Mouse (Mus musculus) activated CD4-positive, CD25-positive, alpha-beta regulatory T cell, adult 4 months (primary cell): ENCODE data around the gene Marcksl1. TPM values are rescaled to one million over a fixed set of nuclear protein-coding genes. Genes with fewer than 3 reads are reported as not detected.

Source experiments
- ATAC-seq: one replicate; pipeline ENCODE4 v1.8.0; 2017
- polyA plus RNA-seq, 2 experiments: library from polyadenylated mRNA; unstranded; fragments of 100-300 nt; shearing (Covaris generic); gene quantifications; one replicate each; pipeline ENCODE4 v1.2.1; 2017

The Marcksl1 gene
- 1 to 10 TPM; 3.6 to 3.8 TPM for polyA plus RNA-seq

DNA sequence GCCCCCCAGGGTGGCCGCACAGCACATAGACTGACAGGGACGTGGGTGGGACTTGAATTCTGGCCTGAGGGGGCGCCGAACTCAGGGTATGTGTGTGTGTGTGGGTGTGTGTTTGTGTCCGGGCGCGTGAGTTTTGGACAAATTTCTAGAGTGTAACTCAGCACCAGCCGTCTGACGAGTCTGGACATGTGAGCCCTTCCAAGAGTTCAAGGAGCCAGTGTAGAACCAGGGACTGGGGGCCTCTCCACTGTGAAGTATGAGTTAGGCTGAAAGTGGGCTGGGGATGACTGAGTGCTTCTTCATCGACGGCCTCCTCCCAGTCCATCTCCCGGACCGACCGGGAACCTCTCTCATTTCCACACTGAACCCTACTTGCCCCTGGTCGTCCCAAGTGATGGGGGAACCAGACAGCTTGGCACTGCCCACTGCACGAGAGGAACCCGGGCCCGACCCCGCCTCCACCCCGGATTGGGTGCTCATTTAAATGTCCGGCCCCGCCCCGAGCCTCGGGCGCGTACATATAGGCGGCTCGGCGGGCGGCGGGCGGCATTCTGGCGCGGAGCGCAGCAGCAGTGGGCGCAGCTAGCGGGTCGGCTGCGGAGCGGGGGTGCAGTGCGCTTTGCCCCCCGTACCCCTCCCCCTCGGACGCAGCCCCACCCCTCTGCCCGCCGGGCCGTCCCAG is at the start of gene Marcksl1:
TSS of gene Marcksl1 (plus strand) at position 496 of the 682 bp plus-strand sequence.
- ATAC-seq, result peak; percentile 67

DNA sequence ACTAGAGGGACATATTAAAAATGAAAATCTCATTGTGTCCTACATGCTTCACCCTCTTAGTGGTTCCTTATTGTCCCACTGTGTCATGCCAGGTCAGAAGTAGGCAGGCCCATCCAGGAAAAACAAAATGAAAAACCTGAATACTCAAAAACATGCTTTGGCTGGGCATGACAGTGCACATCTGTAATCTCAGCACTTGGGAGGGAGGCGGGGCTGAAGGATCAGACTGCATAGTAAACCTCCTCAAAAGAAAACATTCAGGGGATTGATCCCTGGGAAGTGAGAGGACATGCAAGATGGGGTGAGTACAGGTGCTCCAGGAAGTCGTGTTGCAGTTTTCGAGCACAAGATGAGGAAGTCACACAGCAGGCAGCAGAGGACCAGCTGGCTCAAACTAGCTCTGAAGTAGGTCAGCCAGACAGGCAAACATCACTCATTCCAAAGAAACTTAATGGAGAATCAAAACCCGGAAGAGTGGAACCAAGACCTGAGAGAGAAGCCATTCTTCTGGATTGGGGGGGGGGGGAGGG is 49.0 kb upstream of the Marcksl1 start:
- ATAC-seq, result no peak

DNA sequence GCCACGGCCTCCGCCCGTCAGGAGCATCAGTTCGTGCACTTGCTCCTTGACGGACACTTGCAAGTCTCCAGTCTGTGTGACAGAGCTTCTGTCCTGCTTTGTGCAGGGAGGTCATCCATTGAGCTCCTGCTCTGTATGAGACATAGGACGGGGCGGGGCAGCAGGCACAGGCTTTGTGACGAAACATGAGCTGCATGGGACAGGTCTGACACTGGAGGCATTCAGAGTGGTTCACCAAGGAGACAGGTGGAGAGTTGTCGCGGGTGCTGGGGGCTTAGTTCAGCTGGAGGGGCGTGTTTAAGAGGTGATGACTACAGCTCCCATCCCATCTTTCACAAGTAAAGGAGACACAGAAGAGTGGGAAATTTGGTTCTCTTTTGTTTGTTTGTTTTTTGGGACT is 37.3 kb upstream of the Marcksl1 start:
- ATAC-seq, result no peak

DNA sequence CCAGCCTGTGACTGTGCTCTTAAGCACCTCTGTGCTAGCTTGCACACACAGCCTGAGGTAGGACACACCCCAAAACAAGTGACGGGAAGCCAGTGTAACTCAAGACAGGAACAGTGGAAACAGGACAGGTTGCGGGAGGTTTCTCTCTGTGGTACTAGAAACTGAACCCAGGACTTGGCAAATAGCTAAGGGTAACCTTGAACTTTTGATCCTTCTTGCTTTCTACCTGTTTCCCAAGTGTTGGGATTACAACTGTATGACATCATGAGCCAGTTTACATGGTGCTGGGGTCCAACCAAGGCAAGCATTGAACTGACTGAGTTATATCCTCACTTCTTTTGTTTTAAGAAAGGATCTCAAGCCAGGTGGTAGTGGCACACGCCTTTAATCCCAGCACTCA is 33.5 kb upstream of the Marcksl1 start:
- ATAC-seq, result no peak

DNA sequence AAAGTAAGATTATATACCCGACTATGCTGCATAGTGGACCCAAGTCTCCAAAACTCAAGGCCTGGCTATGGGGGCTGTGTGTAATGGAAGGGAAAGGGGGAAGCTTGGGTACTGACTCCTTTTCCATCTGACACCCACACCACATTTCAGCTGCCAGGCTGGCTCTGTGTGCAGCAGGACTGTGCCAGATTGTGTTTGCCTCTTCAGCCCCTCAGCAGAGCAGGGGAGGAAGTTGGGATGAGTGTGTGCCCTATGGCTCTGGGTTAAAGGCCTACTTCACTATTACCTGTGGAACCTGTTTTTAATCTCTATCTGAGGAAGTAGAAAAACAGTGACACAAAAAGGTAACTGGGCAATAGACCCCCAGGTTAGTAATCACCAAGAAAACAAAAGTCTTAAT is 32.3 kb upstream of the Marcksl1 start:
- no peak for ATAC-seq

DNA sequence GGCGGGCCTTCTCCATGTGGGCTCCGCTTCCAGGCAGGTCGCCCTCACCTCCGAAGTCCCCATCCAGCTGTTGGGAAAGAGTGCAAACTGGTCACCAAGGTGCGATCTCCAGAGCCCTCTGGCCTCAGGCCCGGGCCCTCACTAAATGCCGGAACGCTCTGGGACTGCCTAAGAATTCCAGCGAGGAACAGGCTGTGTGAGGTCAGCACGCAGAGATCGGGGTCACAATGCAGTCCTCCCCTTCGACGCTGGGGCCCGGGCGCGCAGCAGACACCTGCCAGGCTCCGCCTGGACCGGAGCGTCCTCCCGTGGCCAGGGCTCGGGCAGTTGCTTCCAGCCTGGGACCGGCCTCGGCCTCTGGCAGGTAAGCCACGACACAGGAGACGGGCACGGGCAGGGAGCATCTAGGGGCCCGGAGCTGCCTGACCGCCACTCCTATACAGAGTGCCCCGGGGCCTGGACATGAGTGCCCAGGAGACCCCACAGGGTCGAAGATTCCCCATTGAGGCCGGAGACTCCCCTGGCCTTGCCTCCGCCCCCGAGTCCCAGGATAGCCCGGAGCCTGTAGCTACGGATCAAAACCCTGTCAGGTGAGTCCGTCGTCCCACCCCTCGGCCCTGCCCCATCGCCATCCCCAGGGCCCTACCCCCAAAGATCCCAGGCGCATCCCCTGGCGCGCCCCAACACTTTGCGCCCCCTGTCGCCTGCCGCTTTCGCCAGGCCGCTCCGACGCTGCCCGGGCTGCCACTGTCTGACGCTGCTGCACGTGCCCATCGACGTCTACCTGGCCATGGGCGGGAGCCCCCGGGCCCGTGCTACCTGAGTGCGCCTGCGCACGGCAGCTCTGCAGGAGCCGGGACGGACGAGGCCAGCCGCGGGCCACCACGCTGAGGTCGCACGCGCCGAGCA is 22.2 kb upstream of the Marcksl1 start, which contains the start of the genes Tssk3 and Fam229a:
TSS of gene Tssk3 (minus strand) at position 51 of the 909 bp plus-strand sequence.
TSS of gene Fam229a (plus strand) at position 219 of the 909 bp plus-strand sequence.
- no peak for ATAC-seq

DNA sequence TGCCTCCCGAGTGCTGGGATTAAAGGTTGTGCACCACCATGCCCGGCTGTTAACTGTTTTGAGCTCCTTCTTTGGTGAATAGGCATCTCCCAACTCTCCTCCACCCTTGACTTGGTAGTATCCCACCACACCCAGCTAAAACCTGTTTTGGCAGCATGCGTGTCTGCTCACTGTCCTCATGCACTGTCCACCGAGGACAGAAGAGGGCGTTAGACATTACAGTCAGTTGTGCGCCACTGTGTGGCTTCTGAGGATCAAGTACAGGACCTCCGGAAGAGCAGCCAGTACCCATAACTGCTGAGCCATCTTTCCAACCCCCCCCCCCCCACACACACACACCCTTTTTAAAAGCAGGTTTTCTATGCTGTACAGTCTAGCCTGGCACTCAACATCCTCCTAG is 18.7 kb upstream of the Marcksl1 start:
- ATAC-seq, result no peak

DNA sequence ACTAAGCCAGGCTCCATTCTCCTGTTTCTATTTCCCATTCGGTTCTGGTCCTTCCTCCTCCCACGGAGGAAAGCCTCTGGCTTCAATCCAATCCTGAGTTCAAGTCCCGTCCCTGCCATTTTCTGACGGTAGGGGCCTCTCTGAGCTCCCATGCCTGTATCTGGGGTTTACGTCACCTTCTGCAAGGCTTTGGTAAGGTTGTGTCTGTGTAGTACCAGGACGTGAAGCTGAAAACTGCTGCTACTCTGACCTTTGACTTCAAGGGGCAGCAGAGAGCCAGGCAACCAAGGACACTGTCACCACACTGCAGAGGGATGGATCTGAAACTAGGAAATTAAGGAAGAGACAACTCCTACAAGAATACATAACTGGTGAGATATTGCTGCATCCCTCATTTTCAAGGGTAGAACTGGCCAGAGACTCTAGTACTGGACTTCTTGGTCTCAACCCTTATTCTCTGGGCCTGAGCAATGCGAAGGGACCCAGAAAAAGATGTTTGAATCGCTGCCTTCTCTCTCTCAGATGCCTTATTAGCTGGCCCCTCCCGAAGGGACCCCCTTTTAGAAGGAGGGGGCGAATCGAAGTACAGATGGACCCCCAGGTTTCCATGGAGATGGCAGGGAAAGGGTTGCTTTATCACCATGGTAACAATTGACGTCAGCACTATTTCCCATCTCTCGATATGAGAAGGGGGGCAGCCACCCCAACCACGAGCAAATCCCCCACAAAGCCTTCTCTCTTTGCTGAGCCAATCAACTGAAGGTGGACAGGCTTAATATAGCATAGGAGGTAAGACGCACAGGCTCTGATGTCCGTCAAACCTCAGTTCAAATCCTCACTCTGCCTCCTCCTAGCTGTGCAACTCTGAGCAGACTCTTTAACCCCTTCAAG is 17.5 kb upstream of the Marcksl1 start:
- ATAC-seq, result no peak

DNA sequence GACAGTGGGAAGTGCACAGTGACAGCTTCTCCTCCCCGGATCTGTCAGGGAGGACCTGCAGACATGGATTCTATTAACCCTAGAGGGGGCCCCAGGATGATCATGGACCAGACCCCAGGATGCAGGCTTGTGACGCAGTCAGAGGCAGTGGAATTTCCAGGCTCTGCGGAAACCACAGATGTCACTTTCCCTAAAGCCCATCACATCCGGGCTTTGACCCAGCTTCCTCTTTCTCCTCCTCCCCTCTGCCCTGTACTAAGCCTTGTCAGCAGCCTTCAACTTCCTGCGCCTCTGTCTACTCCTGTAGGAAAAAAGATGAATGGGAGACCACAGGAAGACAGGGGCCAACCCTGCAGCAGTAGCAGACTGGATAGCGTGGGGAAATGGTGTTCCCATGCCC is 16.8 kb upstream of the Marcksl1 start:
- ATAC-seq, result peak; percentile 64

DNA sequence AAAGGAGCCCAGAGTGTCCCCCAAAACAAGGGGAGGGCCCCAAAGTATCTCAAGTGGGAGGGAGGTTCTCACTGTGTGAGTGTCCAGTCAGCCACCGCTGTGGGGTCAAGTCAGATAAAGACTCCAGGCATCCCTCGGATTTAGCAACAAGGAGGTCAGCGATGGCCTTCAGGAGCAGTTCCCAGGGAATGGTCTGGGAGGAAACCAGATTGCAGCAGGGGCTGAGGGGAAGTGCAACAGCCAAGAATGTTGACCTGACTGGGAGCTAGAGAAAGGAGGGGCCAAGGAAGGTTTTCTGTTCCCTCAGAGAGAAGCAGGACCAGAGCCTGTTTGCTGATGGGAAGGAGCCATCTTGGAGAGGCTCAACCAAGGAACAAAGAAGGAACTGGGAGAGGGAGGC is 14.4 kb upstream of the Marcksl1 start:
- no peak for ATAC-seq

DNA sequence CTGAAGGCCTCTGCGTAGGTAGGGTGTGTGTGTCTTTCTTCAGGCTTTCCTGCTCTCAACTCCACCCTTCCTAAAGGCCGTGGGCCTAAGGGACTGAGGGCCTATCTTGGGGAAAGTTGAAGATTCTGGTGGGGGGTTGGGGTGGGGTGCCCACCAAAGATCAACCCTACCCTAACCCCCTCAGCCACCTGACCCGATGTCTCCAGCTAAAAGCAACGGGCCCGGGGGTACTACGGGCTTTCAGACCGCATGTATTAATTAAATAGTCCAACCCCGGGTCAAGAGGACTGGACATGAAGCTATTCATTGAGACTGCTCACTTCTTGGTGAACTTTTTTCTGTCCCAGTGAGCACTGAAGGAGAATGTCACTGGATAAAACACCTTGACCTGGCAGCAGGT is 13.4 kb upstream of the Marcksl1 start:
- no peak for ATAC-seq

DNA sequence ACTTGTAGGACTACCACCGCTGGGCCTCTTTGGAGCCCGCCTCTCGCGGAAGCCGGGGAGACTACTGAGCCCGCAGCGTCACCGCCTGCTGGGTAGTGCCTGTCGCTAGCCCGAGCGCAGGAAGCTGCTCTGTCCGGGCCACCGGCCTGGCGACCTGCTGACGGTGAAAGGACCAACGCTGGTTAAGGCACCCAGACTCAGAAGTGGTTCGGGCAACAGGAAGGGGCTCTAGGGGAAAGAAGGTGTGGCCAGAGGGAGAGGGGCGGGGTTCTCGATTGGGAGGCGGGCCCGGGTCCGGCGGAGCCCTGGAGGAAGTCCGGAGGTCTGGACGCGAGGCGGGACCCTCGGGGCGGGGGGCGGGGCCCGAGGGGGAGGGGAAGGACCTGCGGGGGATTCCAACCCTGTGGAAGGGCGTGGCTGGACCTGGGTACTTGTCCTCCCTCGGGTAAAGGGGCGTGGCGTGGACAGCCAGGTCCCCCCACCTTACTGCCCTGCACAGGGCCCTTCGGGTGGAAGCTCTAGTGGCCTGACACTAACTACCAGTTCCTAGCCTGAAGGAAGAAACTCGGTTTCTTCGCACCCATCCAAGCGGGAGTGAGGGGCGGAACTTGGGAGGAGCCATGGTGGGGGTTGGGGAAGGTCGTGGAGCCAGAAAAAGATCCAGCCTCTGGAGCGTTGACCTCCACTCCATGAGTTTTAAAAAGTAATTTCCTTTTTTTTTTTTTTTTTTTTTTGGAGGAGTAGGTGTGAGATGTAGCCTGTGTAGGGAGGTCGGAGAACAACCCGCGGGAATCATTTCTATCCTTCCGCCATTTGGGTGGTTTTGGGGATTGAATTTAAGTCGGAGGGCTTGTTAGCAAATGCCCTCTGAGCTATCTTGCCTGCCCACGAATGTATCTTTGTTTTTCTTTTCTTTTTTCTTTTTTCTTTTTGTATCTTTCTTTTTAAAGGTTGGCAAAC is 12.5 kb upstream of the Marcksl1 start:
- peak; percentile 63 for ATAC-seq

DNA sequence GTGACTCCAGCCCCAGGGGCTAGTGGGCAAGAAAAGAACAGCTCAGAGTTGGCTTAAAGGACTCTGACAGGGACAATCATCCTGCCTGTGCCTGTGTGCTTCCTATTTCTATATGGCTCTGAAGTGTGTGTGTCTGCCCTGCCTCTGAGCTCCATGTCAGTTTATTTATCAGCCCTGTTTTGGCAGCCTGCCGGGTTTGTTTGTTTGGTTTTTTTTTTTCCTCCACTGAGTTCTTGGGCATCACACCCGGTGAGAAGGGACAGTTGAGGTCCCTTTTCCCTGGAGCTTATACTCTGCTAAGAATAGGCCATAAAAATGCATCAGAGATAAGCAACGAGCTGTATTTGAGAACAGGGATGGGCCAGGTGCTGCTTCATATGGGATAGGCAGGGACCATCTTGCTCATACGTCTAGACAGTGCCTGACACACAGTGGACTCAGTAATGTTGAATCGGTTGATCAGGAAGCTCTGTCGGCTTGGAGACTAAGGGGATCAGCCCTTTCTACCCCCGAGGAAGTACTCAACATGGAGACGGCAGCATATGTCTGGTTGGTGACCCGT is 11.0 kb upstream of the Marcksl1 start:
- no peak for ATAC-seq

DNA sequence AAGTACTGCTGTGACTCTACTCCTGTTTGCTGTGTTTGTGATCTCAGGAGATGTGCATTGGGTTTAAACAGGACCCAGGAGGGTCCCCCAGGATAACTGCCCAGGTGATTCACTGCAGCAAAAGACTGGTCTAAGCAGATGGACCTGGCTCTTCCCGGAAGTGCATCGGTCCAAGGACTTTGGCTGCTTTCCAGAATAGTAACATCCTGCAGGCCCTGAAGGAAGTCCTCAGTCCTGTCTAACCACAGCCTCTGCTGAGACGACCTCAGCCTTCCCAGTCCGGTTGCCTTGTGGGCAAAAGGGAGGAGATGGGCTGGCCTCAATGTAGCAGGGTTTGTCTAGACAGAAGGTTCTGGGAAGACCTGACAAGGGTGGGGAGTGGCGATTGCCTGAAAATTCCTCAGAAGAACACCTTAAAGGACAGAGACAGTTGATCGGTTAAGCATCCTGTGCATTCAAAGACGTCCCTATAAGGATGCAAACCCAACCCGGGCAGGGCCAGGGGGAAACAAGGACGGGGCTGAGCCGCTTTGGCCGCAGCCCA is 10.4 kb upstream of the Marcksl1 start:
- no peak for ATAC-seq

DNA sequence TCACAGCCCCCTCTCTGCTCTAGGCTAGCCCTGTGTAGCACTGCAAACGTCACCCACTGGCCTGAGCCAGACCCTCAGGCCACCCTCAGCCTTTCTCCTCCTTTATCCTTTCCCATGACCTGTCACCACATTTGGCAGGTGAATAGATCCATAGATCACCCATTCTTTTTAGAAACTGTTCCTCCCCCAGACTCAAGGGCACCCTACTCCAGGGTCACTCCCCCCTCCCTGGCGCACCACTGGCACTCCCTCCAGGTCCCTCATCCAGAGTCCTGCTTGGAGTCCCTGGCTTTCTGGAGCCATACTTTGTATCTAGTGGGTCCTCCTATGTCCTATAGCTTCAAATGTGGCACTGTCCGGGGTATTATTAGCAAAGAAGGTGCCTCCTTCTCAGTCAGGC is 7.9 kb upstream of the Marcksl1 start:
- ATAC-seq, result no peak

DNA sequence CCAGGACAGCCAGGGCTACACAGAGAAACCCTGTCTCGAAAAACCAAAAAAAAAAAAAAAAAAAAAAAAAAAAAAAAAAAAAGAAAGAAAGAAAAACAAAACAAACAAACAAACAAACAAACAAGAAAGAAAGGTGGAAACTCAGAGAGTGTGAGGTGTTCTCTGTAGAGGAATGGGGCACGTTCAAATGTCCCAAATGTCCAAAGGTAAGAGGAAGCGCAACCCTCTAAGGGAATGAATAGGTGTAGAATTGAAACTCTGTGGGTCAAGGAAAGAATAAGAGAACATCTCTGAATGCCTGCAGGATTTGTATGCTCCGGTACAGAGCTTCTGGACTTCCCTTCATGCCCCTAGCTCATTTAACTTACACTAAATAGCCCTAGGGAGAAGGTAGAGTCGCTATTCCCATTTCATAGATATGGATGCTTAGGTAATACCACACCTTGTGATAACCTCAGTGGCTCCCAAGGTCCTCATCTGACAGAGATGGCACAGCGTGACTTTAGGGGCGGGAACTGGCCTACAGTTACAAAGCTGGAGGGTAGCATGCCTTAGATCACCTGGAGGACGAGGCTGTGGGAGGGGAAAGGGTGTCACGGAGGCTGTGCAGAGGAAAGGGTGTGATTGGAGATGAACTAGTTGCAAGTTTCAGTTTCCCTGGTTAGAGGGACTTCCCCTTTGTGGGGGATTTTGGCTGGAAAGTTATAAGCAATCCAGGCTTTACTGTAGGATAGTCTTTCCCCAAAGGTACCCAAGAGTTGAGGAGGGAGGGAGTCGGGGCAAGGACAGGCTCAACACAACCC is 5.7 kb upstream of the Marcksl1 start:
- peak; percentile 87 for ATAC-seq

DNA sequence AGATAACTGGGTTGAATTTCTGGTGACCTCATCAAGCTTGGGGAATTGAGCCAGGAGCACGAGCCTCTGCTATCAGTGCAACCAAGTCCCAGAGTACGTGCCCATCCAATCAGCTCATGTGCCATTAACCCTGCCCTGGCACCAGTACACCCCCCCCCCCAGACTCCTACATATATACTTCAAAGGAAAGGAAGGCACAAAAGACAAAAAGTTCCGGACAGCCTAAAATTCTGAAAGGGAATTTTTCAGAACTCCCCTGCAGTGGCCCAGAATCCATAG is 5.2 kb upstream of the Marcksl1 start:
- ATAC-seq, result peak; percentile 37

DNA sequence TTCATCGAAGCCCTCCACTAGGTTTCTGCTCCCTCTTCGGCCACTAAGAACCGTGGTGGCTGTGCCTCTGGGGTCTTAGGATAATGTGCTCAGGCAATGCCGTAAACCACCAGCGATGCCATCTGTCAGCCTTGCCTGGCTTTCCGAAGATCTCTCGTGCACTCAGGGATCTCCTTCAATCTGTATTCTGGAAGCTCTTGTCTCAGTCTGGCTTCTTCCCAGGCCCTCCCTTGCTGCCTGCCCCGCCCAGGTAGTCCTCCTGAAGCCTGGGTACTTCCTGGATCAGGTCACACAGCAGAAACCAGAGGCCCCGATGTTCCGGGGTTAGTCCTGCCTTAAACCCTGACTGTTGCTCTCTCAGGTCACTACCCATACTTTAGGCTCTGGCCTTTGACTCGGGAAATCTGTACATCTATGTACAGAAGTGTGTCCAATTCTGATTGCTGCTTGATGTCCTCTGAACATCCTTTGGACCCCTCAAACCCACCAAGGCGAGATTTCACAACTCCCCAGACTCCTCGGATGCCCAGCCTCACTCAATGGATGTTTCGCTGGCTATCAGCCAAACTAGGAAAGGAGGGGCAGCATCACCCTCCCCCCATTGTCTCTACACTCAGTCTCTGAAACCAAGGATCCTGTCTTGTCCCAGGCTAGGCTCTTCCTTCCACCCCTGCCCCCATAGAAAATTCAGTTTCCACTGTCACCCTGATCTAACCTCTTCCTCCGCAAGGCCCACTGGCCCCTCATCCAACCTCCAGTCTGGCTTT is 4.4 kb upstream of the Marcksl1 start:
- no peak for ATAC-seq

DNA sequence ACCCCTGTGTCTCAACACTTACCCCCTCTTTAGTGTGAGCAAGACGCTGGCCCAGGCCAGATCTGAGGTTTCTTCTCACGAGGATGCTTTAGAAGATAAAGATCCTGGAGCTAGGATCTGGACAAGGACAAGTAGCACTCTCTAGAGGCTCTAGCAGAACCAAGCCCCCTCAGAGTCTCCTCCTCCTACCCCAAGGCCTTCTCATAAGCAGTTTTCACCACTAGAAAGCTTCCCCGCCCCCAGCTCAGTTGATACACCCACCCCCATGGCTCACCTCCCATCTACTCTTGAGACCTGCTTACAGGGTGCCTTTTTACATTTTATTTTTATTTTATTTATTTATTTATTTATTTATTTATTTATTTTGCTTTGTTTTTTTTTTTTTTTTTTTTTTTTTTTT is 3.7 kb upstream of the Marcksl1 start:
- ATAC-seq, result no peak
